Mouse (Mus musculus) heart, embryonic 10.5 days (tissue): ENCODE data around the gene Bcl11a. TPM values are rescaled to one million over a fixed set of nuclear protein-coding genes. Genes with fewer than 3 reads are reported as not detected.
A peak's percentile ranks its signal among the peaks of the same experiment; 100 is the strongest.

Experiments used
- DNase-seq: peaks from one replicate; pipeline ENCODE4 v3.0.0-alpha.2; 2017; ENCODE audit warnings: low spot score
- H3K27ac ChIP-seq: fragments of 300-500 bp; sonication (generic); 2 replicates; pipeline ENCODE4 v1.5.1; 2016; ENCODE audit warnings: mild to moderate bottlenecking
- H3K27me3 ChIP-seq: fragments of 300-500 bp; sonication (generic); 2 replicates; pipeline ENCODE4 v1.6.1; 2016; ENCODE audit warnings: mild to moderate bottlenecking; ENCODE audit not compliant: poor library complexity, insufficient read depth, severe bottlenecking
- H3K36me3 ChIP-seq: fragments of 300-500 bp; sonication (generic); 2 replicates; pipeline ENCODE4 v1.6.1; 2016; ENCODE audit warnings: mild to moderate bottlenecking, moderate library complexity
- H3K4me1 ChIP-seq: fragments of 300-500 bp; sonication (generic); 2 replicates; pipeline ENCODE4 v1.6.1; 2016; ENCODE audit warnings: mild to moderate bottlenecking
- H3K4me3 ChIP-seq: fragments of 300-500 bp; sonication (generic); 2 replicates; pipeline ENCODE4 v1.5.1; 2016; ENCODE audit warnings: mild to moderate bottlenecking, moderate library complexity
- H3K9me3 ChIP-seq: fragments of 300-500 bp; sonication (generic); 2 replicates; pipeline ENCODE4 v1.6.1; 2016; ENCODE audit warnings: mild to moderate bottlenecking, moderate library complexity
- WGBS: fragments of 180-500 bp; shearing (Covaris S2); methylation state at CpG from one replicate; pipeline ENCODE4 v1.1.7; 2016; 5-methylcytosine and 5-hydroxymethylcytosine counted together
- polyA plus RNA-seq: library from polyadenylated mRNA; unstranded; fragments of >200 nt; fragmentation: Nextera tagmentation; extraction: Ambion mirVana; gene quantifications from 2 replicates; pipeline ENCODE4 v1.2.1, GENCODE M21; 2016

Gene Bcl11a
- polyA plus RNA-seq, 1 experiment from 2014 or later, result 23.5 TPM

- peaks cover 21% of the 10 kb centered on the region for H3K36me3 ChIP-seq
These were observed 84.2 kb downstream of the Bcl11a start for GRCm38 (mm10) chr11:24162056-24162455.

GRCm38 (mm10) chr11:24163072-24163471, 85.2 kb downstream of the Bcl11a start:
- Histone ChIP-seq H3K27ac (no peak overlapping the region), H3K9me3 (no peaks in the 10 kb centered on the region), H3K27me3 (no peaks in the 10 kb centered on the region), H3K36me3 (peaks cover 21% of the 10 kb centered on the region), H3K4me3 (no peak overlapping the region), H3K4me1 (0 out of 2 replicates have a peak, but pooled peaks cover 3% of the 10 kb centered on the region)
- WGBS, result 96% methylated on average over 8 of the region's 8 CpGs
- DNase-seq, result peak; percentile 67

More at GRCm38 (mm10) chr11:24162056-24162455, 84.2 kb downstream of the Bcl11a start:
- no peak overlapping the region for H3K4me3 ChIP-seq
- peak; percentile 72 for DNase-seq
- H3K27ac ChIP-seq, result no peak overlapping the region
- no peaks in the 10 kb centered on the region for H3K27me3 ChIP-seq
- 0 out of 2 replicates have a peak, but pooled peaks cover 3% of the 10 kb centered on the region for H3K4me1 ChIP-seq
- WGBS, result 75% methylated on average over 7 of the region's 7 CpGs
- H3K9me3 ChIP-seq, result no peaks in the 10 kb centered on the region

GRCm38 (mm10) chr11:24164065-24164464, 86.2 kb downstream of the Bcl11a start:
- WGBS, result 94% methylated on average over 26 of the region's 26 CpGs
- Histone ChIP-seq H3K4me1 (0 out of 2 replicates have a peak, but pooled peaks cover 3% of the 10 kb centered on the region), H3K27me3 (no peaks in the 10 kb centered on the region), H3K9me3 (no peaks in the 10 kb centered on the region), H3K36me3 (peaks cover 21% of the 10 kb centered on the region), H3K27ac (no peak overlapping the region), H3K4me3 (no peak overlapping the region)
- no peak for DNase-seq

- no peak overlapping the region for H3K27ac ChIP-seq
- H3K36me3 ChIP-seq, result no peaks in the 10 kb centered on the region
- DNase-seq, result peak; percentile 67
- no peak overlapping the region for H3K4me3 ChIP-seq
- H3K4me1 ChIP-seq, result no peaks in the 10 kb centered on the region
- no peaks in the 10 kb centered on the region for H3K9me3 ChIP-seq
- WGBS, result 75% methylated on average over 5 of the region's 5 CpGs
- H3K27me3 ChIP-seq, result no peaks in the 10 kb centered on the region
These were observed 93.9 kb downstream of the Bcl11a start for GRCm38 (mm10) chr11:24171675-24172285.

- H3K9me3 ChIP-seq, result no peaks in the 10 kb centered on the region
- no peak overlapping the region for H3K4me3 ChIP-seq
These were observed 94.7 kb downstream of the Bcl11a start for GRCm38 (mm10) chr11:24172585-24172984.

GRCm38 (mm10) chr11:24174161-24174792, 96.4 kb downstream of the Bcl11a start:
- Histone ChIP-seq H3K9me3 (no peaks in the 10 kb centered on the region), H3K4me1 (no peaks in the 10 kb centered on the region), H3K27ac (no peak overlapping the region), H3K36me3 (no peaks in the 10 kb centered on the region), H3K4me3 (no peak overlapping the region), H3K27me3 (no peaks in the 10 kb centered on the region)
- DNase-seq, result no peak
- WGBS, result 76% methylated on average over 2 of the region's 2 CpGs

More at GRCm38 (mm10) chr11:24172585-24172984, 94.7 kb downstream of the Bcl11a start:
- Histone ChIP-seq H3K27ac (no peak overlapping the region), H3K4me1 (no peaks in the 10 kb centered on the region), H3K27me3 (no peaks in the 10 kb centered on the region), H3K36me3 (no peaks in the 10 kb centered on the region)
- WGBS, result 90% methylated on average over 17 of the region's 17 CpGs
- no peak for DNase-seq

- Histone ChIP-seq H3K4me1 (no peaks in the 10 kb centered on the region), H3K4me3 (no peak overlapping the region), H3K36me3 (no peaks in the 10 kb centered on the region), H3K27ac (no peak overlapping the region), H3K9me3 (no peaks in the 10 kb centered on the region), H3K27me3 (no peaks in the 10 kb centered on the region)
- peak; percentile 62 for DNase-seq
- 94% methylated on average over 4 of the region's 4 CpGs for WGBS
These were observed 99.6 kb downstream of the Bcl11a start for GRCm38 (mm10) chr11:24177458-24177857.

- DNase-seq, result no peak
- peaks cover 3% of the 10 kb centered on the region; the same call in 1 of the 2 replicates for H3K4me1 ChIP-seq
- H3K4me3 ChIP-seq, result no peak overlapping the region
- 87% methylated on average over 6 of the region's 6 CpGs for WGBS
- no peak overlapping the region for H3K27ac ChIP-seq
- no peaks in the 10 kb centered on the region for H3K27me3 ChIP-seq
- no peaks in the 10 kb centered on the region for H3K9me3 ChIP-seq
- no peaks in the 10 kb centered on the region for H3K36me3 ChIP-seq
These were observed 101.1 kb downstream of the Bcl11a start for GRCm38 (mm10) chr11:24178823-24179476.

- Histone ChIP-seq H3K9me3 (no peaks in the 10 kb centered on the region), H3K4me1 (peaks cover 7% of the 10 kb centered on the region), H3K27me3 (no peaks in the 10 kb centered on the region), H3K36me3 (no peaks in the 10 kb centered on the region), H3K4me3 (no peak overlapping the region), H3K27ac (no peak overlapping the region)
- WGBS, result 77% methylated on average over 7 of the region's 7 CpGs
- DNase-seq, result no peak
These were observed 102.2 kb downstream of the Bcl11a start for GRCm38 (mm10) chr11:24180040-24180439.

- DNase-seq, result no peak
- Histone ChIP-seq H3K27ac (no peak overlapping the region), H3K9me3 (no peaks in the 10 kb centered on the region), H3K36me3 (no peaks in the 10 kb centered on the region), H3K4me3 (no peak overlapping the region), H3K4me1 (peaks cover 7% of the 10 kb centered on the region), H3K27me3 (no peaks in the 10 kb centered on the region)
- WGBS, result 85% methylated on average over 7 of the region's 7 CpGs
These were observed 105.6 kb downstream of the Bcl11a start for GRCm38 (mm10) chr11:24183501-24183900.

- no peak for DNase-seq
- Histone ChIP-seq H3K27me3 (no peaks in the 10 kb centered on the region), H3K27ac (no peak overlapping the region), H3K36me3 (no peaks in the 10 kb centered on the region), H3K4me1 (peaks cover 9% of the 10 kb centered on the region), H3K4me3 (no peak overlapping the region), H3K9me3 (no peaks in the 10 kb centered on the region)
- WGBS, result 52% methylated on average over 5 of the region's 5 CpGs
These were observed 107.1 kb downstream of the Bcl11a start for GRCm38 (mm10) chr11:24184932-24185331.

GRCm38 (mm10) chr11:24190411-24190810, 112.6 kb downstream of the Bcl11a start:
- no peak overlapping the region for H3K27ac ChIP-seq
- no peaks in the 10 kb centered on the region for H3K36me3 ChIP-seq
- H3K4me3 ChIP-seq, result no peak overlapping the region
- peaks cover 4% of the 10 kb centered on the region; the same call in 1 of the 2 replicates for H3K4me1 ChIP-seq
- no peaks in the 10 kb centered on the region for H3K9me3 ChIP-seq
- WGBS, result 85% methylated on average over 3 of the region's 3 CpGs
- no peaks in the 10 kb centered on the region for H3K27me3 ChIP-seq
- no peak for DNase-seq
